Mouse (Mus musculus) midbrain, embryonic 12.5 days (tissue): ENCODE results near the gene Tmem80. TPM values are rescaled to one million over a fixed set of nuclear protein-coding genes. Genes with fewer than 3 reads are reported as not detected.

Source experiments
- ATAC-seq: fragments of 200-750 bp; cut with Nextera tagmentation; 2 replicates; pipeline ENCODE4 v1.8.0; 2017; ENCODE audit warnings: low read depth, moderate TSS enrichment, moderate library complexity; ENCODE audit not compliant: low FRiP score
- H3K27ac ChIP-seq: fragments of 300-500 bp; sonication (generic); replicated peaks from 2 replicates; pipeline ENCODE4 v1.5.1; 2016; ENCODE audit warnings: mild to moderate bottlenecking
- H3K27me3 ChIP-seq: fragments of 300-500 bp; sonication (generic); 2 replicates; pipeline ENCODE4 v1.6.1; 2016; ENCODE audit warnings: mild to moderate bottlenecking
- H3K36me3 ChIP-seq: fragments of 300-500 bp; sonication (generic); 2 replicates; pipeline ENCODE4 v1.6.1; 2016
- H3K4me1 ChIP-seq: fragments of 300-500 bp; sonication (generic); 2 replicates; pipeline ENCODE4 v1.6.1; 2016
- H3K4me2 ChIP-seq: fragments of 300-500 bp; sonication (generic); replicated peaks from 2 replicates; pipeline ENCODE4 v1.6.1; 2016; ENCODE audit warnings: mild to moderate bottlenecking, moderate library complexity
- H3K4me3 ChIP-seq: fragments of 300-500 bp; sonication (generic); 2 replicates; pipeline ENCODE4 v1.5.1; 2016; ENCODE audit warnings: mild to moderate bottlenecking
- H3K9ac ChIP-seq: fragments of 300-500 bp; sonication (generic); replicated peaks from 2 replicates; pipeline ENCODE4 v1.6.1; 2016; ENCODE audit warnings: mild to moderate bottlenecking, moderate library complexity
- H3K9me3 ChIP-seq: fragments of 300-500 bp; sonication (generic); 2 replicates; pipeline ENCODE4 v1.6.1; 2016; ENCODE audit warnings: mild to moderate bottlenecking
- whole genome bisulfite sequencing: fragments of 180-500 bp; shearing (Covaris S2); methylation state at CpG from one replicate; pipeline ENCODE4 v1.1.7; 2016; 5-methylcytosine and 5-hydroxymethylcytosine counted together
- polyA plus RNA-seq: library from polyadenylated mRNA; unstranded; fragments of >200 nt; fragmentation: Nextera tagmentation; extraction: Ambion mirVana; gene quantifications from 2 replicates; pipeline ENCODE4 v1.2.1, GENCODE M21; 2016

Tmem80 gene
- polyA plus RNA-seq, 1 experiment from 2014 or later: 68.9 TPM

GRCm38 (mm10) chr7:141330706-141331105 lies 3.2 kb downstream of the Tmem80 start:
- Histone ChIP-seq H3K4me3 (no peak overlapping the region), H3K4me1 (peaks cover 24% of the 10 kb centered on the region), H3K36me3 (peaks cover 34% of the 10 kb centered on the region), H3K27me3 (no peaks in the 10 kb centered on the region), H3K9me3 (no peaks in the 10 kb centered on the region), H3K9ac (no peak overlapping the region), H3K27ac (no peak overlapping the region), H3K4me2 (no peak overlapping the region)
- ATAC-seq: no peak

GRCm38 (mm10) chr7:141331990-141332389 lies 4.5 kb downstream of the Tmem80 start:
- H3K27ac ChIP-seq: no peak overlapping the region
- 89% methylated on average over 6 of the region's 6 CpGs for WGBS
- H3K4me2 ChIP-seq: no peak overlapping the region
- H3K9me3 ChIP-seq: no peaks in the 10 kb centered on the region
- H3K4me3 ChIP-seq: no peak overlapping the region
- no peak for ATAC-seq
- H3K9ac ChIP-seq: no peak overlapping the region
- H3K4me1 ChIP-seq: peaks cover 11% of the 10 kb centered on the region
- peaks cover 41% of the 10 kb centered on the region for H3K36me3 ChIP-seq
- no peaks in the 10 kb centered on the region for H3K27me3 ChIP-seq

- H3K4me1 ChIP-seq: peaks cover 7% of the 10 kb centered on the region
- no peak overlapping the region for H3K9ac ChIP-seq
- no peak overlapping the region for H3K4me3 ChIP-seq
- no peak overlapping the region for H3K4me2 ChIP-seq
- H3K27me3 ChIP-seq: peaks cover 25% of the 10 kb centered on the region
- no peak overlapping the region for H3K27ac ChIP-seq
- H3K36me3 ChIP-seq: peaks cover 41% of the 10 kb centered on the region
- 71% methylated on average over 2 of the region's 2 CpGs for WGBS
- no peak for ATAC-seq
- H3K9me3 ChIP-seq: no peaks in the 10 kb centered on the region
Measured at GRCm38 (mm10) chr7:141335044-141335579, 7.6 kb downstream of the Tmem80 start.

GRCm38 (mm10) chr7:141335682-141336081 lies 8.1 kb downstream of the Tmem80 start:
- Histone ChIP-seq H3K36me3 (peaks cover 41% of the 10 kb centered on the region), H3K27me3 (peaks cover 29% of the 10 kb centered on the region), H3K9me3 (no peaks in the 10 kb centered on the region), H3K4me3 (no peak overlapping the region), H3K4me1 (peaks cover 7% of the 10 kb centered on the region), H3K4me2 (no peak overlapping the region), H3K27ac (no peak overlapping the region), H3K9ac (no peak overlapping the region)
- 99% methylated on average over 4 of the region's 4 CpGs for WGBS
- no peak for ATAC-seq

- Histone ChIP-seq H3K36me3 (peaks cover 41% of the 10 kb centered on the region), H3K4me1 (peaks cover 7% of the 10 kb centered on the region), H3K4me3 (no peak overlapping the region), H3K4me2 (no peak overlapping the region), H3K27me3 (peaks cover 29% of the 10 kb centered on the region), H3K9me3 (no peaks in the 10 kb centered on the region), H3K9ac (no peak overlapping the region), H3K27ac (no peak overlapping the region)
- no peak for ATAC-seq
- WGBS: 85% methylated on average over 3 of the region's 3 CpGs
Measured at GRCm38 (mm10) chr7:141336296-141336695, 8.8 kb downstream of the Tmem80 start.

GRCm38 (mm10) chr7:141337716-141338416 lies 10.3 kb downstream of the Tmem80 start:
- Histone ChIP-seq H3K36me3 (peaks cover 31% of the 10 kb centered on the region), H3K4me3 (no peak overlapping the region), H3K4me1 (peaks cover 7% of the 10 kb centered on the region), H3K27me3 (peaks cover 34% of the 10 kb centered on the region), H3K4me2 (no peak overlapping the region), H3K9me3 (no peaks in the 10 kb centered on the region), H3K9ac (no peak overlapping the region), H3K27ac (no peak overlapping the region)
- WGBS: 77% methylated on average over 3 of the region's 3 CpGs
- no peak for ATAC-seq

- Histone ChIP-seq H3K27ac (no peak within 1 kb of the TSS), H3K9ac (peak within 1 kb of the TSS; percentile 37; the same call in 1 of the 2 replicates), H3K4me3 (peak within 1 kb of the TSS; percentile 19; the same call in 1 of the 2 replicates), H3K4me2 (peak within 1 kb of the TSS; percentile 40), H3K4me1 (peaks cover 7% of the 10 kb centered on the region), H3K27me3 (peaks cover 34% of the 10 kb centered on the region), H3K36me3 (peaks cover 23% of the 10 kb centered on the region; the same call in 1 of the 2 replicates), H3K9me3 (no peaks in the 10 kb centered on the region)
- ATAC-seq: peak; percentile 47; the same call in 1 of the 2 replicates
- WGBS: 4% methylated on average over 23 of the region's 23 CpGs
Measured at GRCm38 (mm10) chr7:141338576-141339131, 11.1 kb downstream of the Tmem80 start, which contains the start of gene Eps8l2. Gene Eps8l2 (plus strand): TSS chr7:141338880.

- Histone ChIP-seq H3K9ac (no peak overlapping the region), H3K36me3 (peaks cover 17% of the 10 kb centered on the region; the same call in 1 of the 2 replicates), H3K27ac (no peak overlapping the region), H3K4me2 (peak overlapping the region; percentile 40), H3K4me1 (peaks cover 7% of the 10 kb centered on the region), H3K4me3 (no peak overlapping the region), H3K27me3 (peaks cover 34% of the 10 kb centered on the region), H3K9me3 (no peaks in the 10 kb centered on the region)
- ATAC-seq: no peak
- 41% methylated on average over 20 of the region's 20 CpGs for WGBS
Measured at GRCm38 (mm10) chr7:141339215-141339920, 11.8 kb downstream of the Tmem80 start.

- no peak for ATAC-seq
- Histone ChIP-seq H3K9ac (no peak overlapping the region), H3K27ac (no peak overlapping the region), H3K4me2 (no peak overlapping the region), H3K36me3 (peaks cover 10% of the 10 kb centered on the region; the same call in 1 of the 2 replicates), H3K4me3 (no peak overlapping the region), H3K27me3 (peaks cover 34% of the 10 kb centered on the region), H3K4me1 (peaks cover 7% of the 10 kb centered on the region), H3K9me3 (no peaks in the 10 kb centered on the region)
- WGBS: 89% methylated on average over 7 of the region's 7 CpGs
Measured at GRCm38 (mm10) chr7:141340023-141340422, 12.5 kb downstream of the Tmem80 start.

- H3K9ac ChIP-seq: no peak overlapping the region
- H3K36me3 ChIP-seq: peaks cover 8% of the 10 kb centered on the region; the same call in 1 of the 2 replicates
- H3K4me3 ChIP-seq: no peak overlapping the region
- WGBS: 81% methylated on average over 6 of the region's 6 CpGs
- H3K9me3 ChIP-seq: no peaks in the 10 kb centered on the region
- peaks cover 34% of the 10 kb centered on the region for H3K27me3 ChIP-seq
- no peak for ATAC-seq
- peaks cover 7% of the 10 kb centered on the region for H3K4me1 ChIP-seq
- no peak overlapping the region for H3K27ac ChIP-seq
- no peak overlapping the region for H3K4me2 ChIP-seq
Measured at GRCm38 (mm10) chr7:141340476-141340875, 12.9 kb downstream of the Tmem80 start.

GRCm38 (mm10) chr7:141341689-141342226 lies 14.2 kb downstream of the Tmem80 start:
- no peak overlapping the region for H3K4me3 ChIP-seq
- no peak for ATAC-seq
- H3K9me3 ChIP-seq: no peaks in the 10 kb centered on the region
- H3K9ac ChIP-seq: no peak overlapping the region
- no peaks in the 10 kb centered on the region for H3K36me3 ChIP-seq
- WGBS: 81% methylated on average over 10 of the region's 10 CpGs
- no peak overlapping the region for H3K27ac ChIP-seq
- H3K27me3 ChIP-seq: peaks cover 34% of the 10 kb centered on the region
- H3K4me2 ChIP-seq: no peak overlapping the region
- H3K4me1 ChIP-seq: peaks cover 7% of the 10 kb centered on the region
